Mouse (Mus musculus): ENCODE data around the gene Pik3c2b. TPM values are rescaled to one million over a fixed set of nuclear protein-coding genes. Genes with fewer than 3 reads are reported as not detected.

The Pik3c2b gene
- polyA plus RNA-seq, 1 experiment from 2014 or later: 10.8 TPM

- Histone ChIP-seq H3K36me3 (0 out of 2 replicates have a peak, but pooled peaks cover 4% of the 10 kb centered on the region), H3K4me2 (replicated peaks) (no peak overlapping the region), H3K9me3 (no peaks in the 10 kb centered on the region), H3K4me3 (no peak overlapping the region), H3K27ac (no peak overlapping the region), H3K4me1 (peaks cover 24% of the 10 kb centered on the region), H3K27me3 (no peaks in the 10 kb centered on the region), H3K9ac (no peak overlapping the region)
- no peak for ATAC-seq (ENCODE audit: insufficient number of reproducible peaks, insufficient read depth, low FRiP score, low TSS enrichment)
- 48% methylated on average over 2 of the region's 2 CpGs for WGBS
Observed at GRCm38 (mm10) chr1:133059592-133059991, 14.1 kb downstream of the Pik3c2b start.

GRCm38 (mm10) chr1:133060681-133061080 lies 15.2 kb downstream of the Pik3c2b start:
- 48% methylated on average over 4 of the region's 4 CpGs for WGBS
- Histone ChIP-seq H3K36me3 (0 out of 2 replicates have a peak, but pooled peaks cover 4% of the 10 kb centered on the region), H3K27ac (no peak overlapping the region), H3K27me3 (no peaks in the 10 kb centered on the region), H3K4me1 (peaks cover 24% of the 10 kb centered on the region), H3K4me3 (no peak overlapping the region), H3K9me3 (no peaks in the 10 kb centered on the region), H3K9ac (no peak overlapping the region), H3K4me2 (replicated peaks) (no peak overlapping the region)
- ATAC-seq (ENCODE audit: insufficient number of reproducible peaks, insufficient read depth, low FRiP score, low TSS enrichment): no peak

GRCm38 (mm10) chr1:133063164-133063563 lies 17.7 kb downstream of the Pik3c2b start:
- peaks cover 16% of the 10 kb centered on the region for H3K36me3 ChIP-seq

GRCm38 (mm10) chr1:133068268-133068667 lies 22.8 kb downstream of the Pik3c2b start:
- peaks cover 24% of the 10 kb centered on the region for H3K36me3 ChIP-seq
- H3K4me2 ChIP-seq (replicated peaks): no peak overlapping the region
- ATAC-seq (ENCODE audit: insufficient number of reproducible peaks, insufficient read depth, low FRiP score, low TSS enrichment): no peak
- peaks cover 20% of the 10 kb centered on the region for H3K4me1 ChIP-seq
- 58% methylated on average over 5 of the region's 5 CpGs for WGBS
- no peak overlapping the region for H3K9ac ChIP-seq
- H3K9me3 ChIP-seq: no peaks in the 10 kb centered on the region
- H3K27ac ChIP-seq: no peak overlapping the region
- H3K4me3 ChIP-seq: no peak overlapping the region
- H3K27me3 ChIP-seq: no peaks in the 10 kb centered on the region

More at GRCm38 (mm10) chr1:133063164-133063563, 17.7 kb downstream of the Pik3c2b start:
- H3K4me2 ChIP-seq (replicated peaks): no peak overlapping the region
- no peak overlapping the region for H3K9ac ChIP-seq
- H3K4me1 ChIP-seq: peaks cover 9% of the 10 kb centered on the region; the same call in 1 of the 2 replicates
- WGBS: 90% methylated on average over 6 of the region's 6 CpGs
- H3K4me3 ChIP-seq: no peak overlapping the region
- no peaks in the 10 kb centered on the region for H3K27me3 ChIP-seq
- H3K9me3 ChIP-seq: no peaks in the 10 kb centered on the region
- ATAC-seq (ENCODE audit: insufficient number of reproducible peaks, insufficient read depth, low FRiP score, low TSS enrichment): no peak
- no peak overlapping the region for H3K27ac ChIP-seq

- 92% methylated on average over 15 of the region's 15 CpGs for WGBS
Observed at GRCm38 (mm10) chr1:133068669-133069274, 23.3 kb downstream of the Pik3c2b start.

GRCm38 (mm10) chr1:133069275-133070120 lies 24.0 kb downstream of the Pik3c2b start:
- peak overlapping the region; percentile 69; the same call in 1 of the 2 replicates for H3K27ac ChIP-seq
- no peak for ATAC-seq (ENCODE audit: insufficient number of reproducible peaks, insufficient read depth, low FRiP score, low TSS enrichment)
- no peaks in the 10 kb centered on the region for H3K9me3 ChIP-seq
- peaks cover 20% of the 10 kb centered on the region for H3K36me3 ChIP-seq
- no peak overlapping the region for H3K4me2 ChIP-seq (replicated peaks)
- WGBS: 78% methylated on average over 12 of the region's 12 CpGs
- H3K4me3 ChIP-seq: no peak overlapping the region
- no peaks in the 10 kb centered on the region for H3K27me3 ChIP-seq
- peaks cover 23% of the 10 kb centered on the region for H3K4me1 ChIP-seq
- H3K9ac ChIP-seq: no peak overlapping the region

More at GRCm38 (mm10) chr1:133068669-133069274, 23.3 kb downstream of the Pik3c2b start:
- Histone ChIP-seq H3K9ac (no peak overlapping the region), H3K4me3 (no peak overlapping the region), H3K4me1 (peaks cover 23% of the 10 kb centered on the region), H3K4me2 (replicated peaks) (no peak overlapping the region), H3K9me3 (no peaks in the 10 kb centered on the region), H3K27ac (no peak overlapping the region), H3K27me3 (no peaks in the 10 kb centered on the region), H3K36me3 (peaks cover 22% of the 10 kb centered on the region)
- no peak for ATAC-seq (ENCODE audit: insufficient number of reproducible peaks, insufficient read depth, low FRiP score, low TSS enrichment)

- WGBS: 25% methylated on average over 3 of the region's 5 CpGs
- H3K36me3 ChIP-seq: peaks cover 20% of the 10 kb centered on the region
- peaks cover 23% of the 10 kb centered on the region for H3K4me1 ChIP-seq
- H3K9ac ChIP-seq: no peak overlapping the region
- no peaks in the 10 kb centered on the region for H3K9me3 ChIP-seq
- no peaks in the 10 kb centered on the region for H3K27me3 ChIP-seq
- H3K27ac ChIP-seq: peak overlapping the region; percentile 69; the same call in 1 of the 2 replicates
- no peak for ATAC-seq (ENCODE audit: insufficient number of reproducible peaks, insufficient read depth, low FRiP score, low TSS enrichment)
- no peak overlapping the region for H3K4me3 ChIP-seq
- no peak overlapping the region for H3K4me2 ChIP-seq (replicated peaks)
Observed at GRCm38 (mm10) chr1:133070157-133070556, 24.7 kb downstream of the Pik3c2b start.

GRCm38 (mm10) chr1:133071666-133072381 lies 26.4 kb downstream of the Pik3c2b start:
- Histone ChIP-seq H3K9me3 (no peaks in the 10 kb centered on the region), H3K4me2 (replicated peaks) (no peak overlapping the region), H3K27me3 (no peaks in the 10 kb centered on the region), H3K4me3 (no peak overlapping the region), H3K9ac (no peak overlapping the region), H3K36me3 (peaks cover 20% of the 10 kb centered on the region), H3K27ac (no peak overlapping the region), H3K4me1 (peaks cover 25% of the 10 kb centered on the region)
- no peak for ATAC-seq (ENCODE audit: insufficient number of reproducible peaks, insufficient read depth, low FRiP score, low TSS enrichment)
- WGBS: 79% methylated on average over 16 of the region's 16 CpGs

- H3K36me3 ChIP-seq: 0 out of 2 replicates have a peak, but pooled peaks cover 18% of the 10 kb centered on the region
- H3K27ac ChIP-seq: 0 out of 2 replicates have a peak overlapping the region, but pooled peaks have one; percentile 20
- H3K9ac ChIP-seq: 0 out of 2 replicates have a peak overlapping the region, but pooled peaks have one; percentile 26
- no peaks in the 10 kb centered on the region for H3K9me3 ChIP-seq
- H3K4me3 ChIP-seq: no peak overlapping the region
- peaks cover 35% of the 10 kb centered on the region for H3K4me1 ChIP-seq
- no peak for ATAC-seq (ENCODE audit: insufficient number of reproducible peaks, insufficient read depth, low FRiP score, low TSS enrichment)
- H3K4me2 ChIP-seq (replicated peaks): no peak overlapping the region
- H3K27me3 ChIP-seq: no peaks in the 10 kb centered on the region
- 43% methylated on average over 9 of the region's 9 CpGs for WGBS
Observed at GRCm38 (mm10) chr1:133073327-133073856, 27.9 kb downstream of the Pik3c2b start.

- H3K9ac ChIP-seq: no peak overlapping the region
- H3K36me3 ChIP-seq: 0 out of 2 replicates have a peak, but pooled peaks cover 11% of the 10 kb centered on the region
- 96% methylated on average over 13 of the region's 13 CpGs for WGBS
- H3K27me3 ChIP-seq: no peaks in the 10 kb centered on the region
- no peaks in the 10 kb centered on the region for H3K9me3 ChIP-seq
- no peak overlapping the region for H3K4me2 ChIP-seq (replicated peaks)
- no peak overlapping the region for H3K4me3 ChIP-seq
- H3K27ac ChIP-seq: no peak overlapping the region
- peaks cover 32% of the 10 kb centered on the region for H3K4me1 ChIP-seq
- no peak for ATAC-seq (ENCODE audit: insufficient number of reproducible peaks, insufficient read depth, low FRiP score, low TSS enrichment)
Observed at GRCm38 (mm10) chr1:133074541-133074940, 29.1 kb downstream of the Pik3c2b start.
